Mouse (Mus musculus) kidney, adult 2 months (tissue): ENCODE results near the gene E2f4. TPM values are rescaled to one million over a fixed set of nuclear protein-coding genes. Genes with fewer than 3 reads are reported as not detected.

Experiments used
- DNase-seq: peaks from one replicate; pipeline ENCODE4 v3.0.0; 2021
- H3K27ac ChIP-seq: fragments of 200-500 bp; 2 replicates; pipeline ENCODE4 v1.5.1; 2012; ENCODE audit warnings: low read depth, low read length, control low read depth, inconsistent platforms; ENCODE audit not compliant: insufficient read depth
- H3K27me3 ChIP-seq: fragments of 200-500 bp; replicated peaks from 2 replicates; pipeline ENCODE4 v1.6.1; 2012; ENCODE audit warnings: mild to moderate bottlenecking, moderate library complexity, low read length, inconsistent platforms; ENCODE audit not compliant: control insufficient read depth, insufficient read depth
- H3K36me3 ChIP-seq: fragments of 200-500 bp; 2 replicates; pipeline ENCODE4 v1.6.1; 2012; ENCODE audit warnings: mild to moderate bottlenecking, moderate library complexity, low read length, inconsistent platforms; ENCODE audit not compliant: control insufficient read depth, insufficient read depth
- H3K4me1 ChIP-seq: fragments of 200-500 bp; 2 replicates; pipeline ENCODE4 v1.6.1; 2011; ENCODE audit warnings: low read length; ENCODE audit not compliant: control insufficient read depth, insufficient read depth
- H3K4me3 ChIP-seq: fragments of 200-500 bp; 2 replicates; pipeline ENCODE4 v1.5.1; 2011; ENCODE audit warnings: mild to moderate bottlenecking, low read depth, low read length, control low read depth; ENCODE audit not compliant: insufficient read depth
- CTCF ChIP-seq: fragments of 200-500 bp; conservative IDR thresholded peaks from 2 replicates; pipeline ENCODE4 v1.5.1; 2011; ENCODE audit warnings: low read depth, mild to moderate bottlenecking, control low read depth, low read length, moderate library complexity, mixed read lengths; ENCODE audit not compliant: insufficient read depth, insufficient read length
- POLR2A ChIP-seq: fragments of 200-500 bp; IDR thresholded peaks from one replicate; pipeline ENCODE4 v1.6.1; 2011; ENCODE audit warnings: low read depth, low read length, control low read depth
- WGBS: fragments of 180-500 bp; shearing (Covaris S2); methylation state at CpG from one replicate; pipeline ENCODE4 v1.1.7; 2018; 5-methylcytosine and 5-hydroxymethylcytosine counted together
- polyA plus RNA-seq: library from polyadenylated mRNA; depleted of rRNA; stranded (reverse); fragments of >200 nt; gene quantifications from 2 replicates; pipeline ENCODE4 v1.2.3, GENCODE M21; 2012

E2f4 gene
- polyA plus RNA-seq, 1 experiment = 88.1 TPM

DNA sequence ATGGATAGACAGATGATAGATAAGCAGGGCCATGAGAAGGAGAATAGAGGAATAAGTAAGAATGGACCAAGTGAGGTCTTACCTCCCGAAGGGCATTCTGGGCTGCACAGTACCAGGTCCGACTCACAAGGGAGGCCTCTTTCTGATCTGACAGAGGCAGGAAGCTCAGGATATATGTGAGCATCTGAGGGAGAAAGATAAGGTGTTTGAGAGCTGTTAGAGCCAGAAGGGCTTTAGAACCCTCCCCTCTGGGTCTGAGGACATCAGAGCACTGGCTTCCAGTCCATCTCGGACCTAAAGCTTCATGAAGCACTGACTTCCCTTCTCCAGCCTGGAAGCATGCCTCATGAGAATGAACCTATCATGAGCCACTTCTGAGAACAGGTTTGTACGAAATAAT lies 25.7 kb downstream of the E2f4 start:
- H3K27ac ChIP-seq = no peak overlapping the region
- 85% methylated on average over 4 of the region's 4 CpGs for WGBS
- DNase-seq = no peak
- TF ChIP-seq CTCF (no peak), POLR2A (no peak)
- no peaks in the 10 kb centered on the region; the same call in 1 of the 2 replicates for H3K36me3 ChIP-seq
- peaks cover 11% of the 10 kb centered on the region for H3K4me1 ChIP-seq
- no peak overlapping the region for H3K4me3 ChIP-seq
- no peaks in the 10 kb centered on the region for H3K27me3 ChIP-seq

DNA sequence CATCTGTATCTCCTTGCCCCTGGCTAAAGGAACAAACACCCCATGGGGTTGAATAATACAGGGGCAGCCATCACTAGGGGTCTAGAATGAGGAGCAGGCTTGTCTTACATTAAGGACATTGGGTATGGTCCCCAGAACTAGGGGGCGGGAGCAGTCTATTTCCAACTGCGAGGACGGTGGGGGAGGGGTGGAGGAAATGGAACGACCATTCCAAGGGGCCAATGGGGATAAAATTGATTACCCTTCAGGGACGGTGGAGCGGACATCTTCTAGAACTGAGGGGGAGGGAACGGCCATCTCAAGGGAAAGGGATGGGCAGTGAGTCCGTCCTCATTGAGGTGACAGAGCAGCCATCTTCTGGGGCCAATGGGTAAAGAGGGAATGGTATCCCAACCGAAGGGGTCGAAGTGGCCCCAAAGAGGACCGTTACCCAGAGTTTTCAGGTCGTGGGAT lies 28.2 kb downstream of the E2f4 start:
- TF ChIP-seq POLR2A (no peak), CTCF (no peak)
- H3K27me3 ChIP-seq = no peaks in the 10 kb centered on the region
- WGBS = under 1% methylated on average over 12 of the region's 12 CpGs
- no peak overlapping the region for H3K27ac ChIP-seq
- H3K4me3 ChIP-seq = peak overlapping the region; percentile 94
- no peak for DNase-seq
- H3K4me1 ChIP-seq = peaks cover 15% of the 10 kb centered on the region
- H3K36me3 ChIP-seq = peaks cover 5% of the 10 kb centered on the region

DNA sequence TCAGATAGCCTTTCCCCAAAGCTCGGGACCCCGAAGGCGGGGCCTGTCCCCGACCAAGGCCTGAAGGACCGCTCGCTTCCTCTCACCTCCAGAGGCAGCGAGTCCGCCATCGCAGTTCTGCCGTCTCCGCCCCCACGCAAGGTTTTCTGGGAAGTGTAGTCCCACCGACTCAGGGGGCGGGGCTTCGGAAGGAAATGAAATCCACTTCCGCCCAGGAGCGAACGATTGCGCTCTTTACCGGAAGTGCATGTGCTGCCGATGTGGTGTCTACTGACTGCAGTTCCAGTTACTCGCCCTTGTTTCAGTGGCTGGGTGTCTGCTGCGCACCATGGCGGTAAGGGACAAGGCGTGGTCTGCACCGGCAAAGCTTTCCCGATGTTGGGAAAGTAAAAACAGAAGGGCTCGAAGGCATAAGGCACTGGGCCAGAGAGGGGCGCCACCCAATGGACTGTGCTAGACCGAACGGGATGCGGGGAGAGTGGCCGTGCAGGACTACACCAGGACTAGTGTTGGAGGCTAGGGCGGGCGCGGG lies 28.7 kb downstream of the E2f4 start, which contains the start of the genes Lrrc29 and Tmem208:
TSS of gene Lrrc29 (minus strand) at position 138 of the 532 bp plus-strand sequence.
TSS of gene Tmem208 (plus strand) at position 214 of the 532 bp plus-strand sequence.
- Histone ChIP-seq H3K27me3 (no peaks in the 10 kb centered on the region), H3K36me3 (peaks cover 7% of the 10 kb centered on the region), H3K27ac (peak within 1 kb of the TSS; percentile 58), H3K4me3 (peak within 1 kb of the TSS; percentile 94), H3K4me1 (peaks cover 15% of the 10 kb centered on the region)
- TF ChIP-seq CTCF = peak; percentile 43
- TF ChIP-seq POLR2A = peak; percentile 77
- DNase-seq = peak; percentile 98
- WGBS = 1% methylated on average over 36 of the region's 36 CpGs

DNA sequence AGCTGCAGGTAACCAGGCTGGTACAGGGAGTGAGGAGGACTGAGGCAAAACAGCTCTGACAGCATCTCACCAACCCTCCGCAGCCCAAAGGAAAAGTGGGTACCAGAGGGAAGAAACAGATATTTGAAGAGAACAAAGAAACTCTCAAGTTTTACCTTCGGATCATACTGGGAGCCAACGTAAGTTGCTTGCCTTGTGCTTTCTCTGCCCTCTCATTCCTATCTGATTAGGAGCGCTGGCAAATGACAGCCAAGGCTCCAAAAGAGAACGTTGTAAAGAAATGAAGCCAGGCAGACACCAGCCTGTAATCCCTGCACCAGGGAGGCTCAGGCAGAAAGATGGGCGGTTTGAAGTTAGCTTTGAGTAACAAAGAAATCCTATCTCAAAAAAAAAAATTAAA lies 29.5 kb downstream of the E2f4 start:
- no peak for TF ChIP-seq CTCF
- no peak for TF ChIP-seq POLR2A
- no peak for DNase-seq
- Histone ChIP-seq H3K4me3 (peak overlapping the region; percentile 94), H3K27ac (0 out of 2 replicates have a peak overlapping the region, but pooled peaks have one; percentile 58), H3K36me3 (peaks cover 7% of the 10 kb centered on the region), H3K27me3 (no peaks in the 10 kb centered on the region), H3K4me1 (peaks cover 15% of the 10 kb centered on the region)
- 23% methylated on average over 6 of the region's 6 CpGs for WGBS

DNA sequence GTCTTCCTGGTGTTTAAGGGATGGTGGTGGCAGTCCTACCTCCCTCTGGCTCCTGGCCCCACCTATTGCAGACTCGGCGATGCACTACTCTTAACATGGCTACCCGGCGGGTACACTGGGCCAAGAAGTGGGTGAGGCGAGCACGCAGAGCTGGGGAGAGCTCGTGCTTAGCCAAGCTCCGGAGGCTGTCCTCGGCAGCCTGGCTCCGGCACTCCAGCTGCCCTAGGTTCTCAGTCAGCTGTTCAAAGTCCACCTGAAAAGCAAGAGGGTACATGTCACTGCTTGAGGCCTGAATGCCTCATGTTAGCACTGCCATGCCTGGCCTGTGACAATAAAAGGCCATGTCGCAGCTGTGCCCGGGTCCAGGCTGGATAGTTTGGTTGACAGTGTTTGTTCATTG lies 32.9 kb downstream of the E2f4 start:
- TF ChIP-seq CTCF (no peak), POLR2A (no peak)
- peaks cover 7% of the 10 kb centered on the region for H3K36me3 ChIP-seq
- H3K4me1 ChIP-seq = peaks cover 9% of the 10 kb centered on the region
- peak; percentile 62 for DNase-seq
- no peak overlapping the region for H3K4me3 ChIP-seq
- WGBS = 75% methylated on average over 12 of the region's 12 CpGs
- H3K27ac ChIP-seq = no peak overlapping the region
- H3K27me3 ChIP-seq = no peaks in the 10 kb centered on the region

DNA sequence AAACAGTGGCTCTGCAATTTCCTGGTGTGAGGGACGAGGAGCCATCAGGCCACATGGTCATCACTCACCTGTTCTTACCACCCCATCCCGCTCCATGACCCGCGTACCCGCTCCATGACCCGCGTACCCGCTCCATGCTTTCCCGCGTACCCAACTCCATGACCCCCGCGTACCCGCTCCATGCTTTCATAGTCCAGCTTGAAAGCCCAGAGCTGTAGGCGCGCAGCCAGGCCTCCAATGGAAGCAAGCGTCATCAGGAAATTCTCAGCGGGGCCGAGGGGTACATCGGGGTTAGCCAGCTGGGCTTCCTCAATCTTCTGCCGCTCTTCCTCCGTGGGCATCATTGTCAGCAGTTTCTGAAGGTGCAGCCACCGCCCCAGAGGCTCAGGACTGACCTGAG lies 34.0 kb downstream of the E2f4 start:
- no peak for TF ChIP-seq CTCF
- TF ChIP-seq POLR2A = no peak
- H3K4me3 ChIP-seq = no peak overlapping the region
- peaks cover 7% of the 10 kb centered on the region for H3K36me3 ChIP-seq
- no peaks in the 10 kb centered on the region for H3K27me3 ChIP-seq
- 91% methylated on average over 22 of the region's 22 CpGs for WGBS
- peaks cover 6% of the 10 kb centered on the region for H3K4me1 ChIP-seq
- no peak for DNase-seq
- H3K27ac ChIP-seq = no peak overlapping the region

DNA sequence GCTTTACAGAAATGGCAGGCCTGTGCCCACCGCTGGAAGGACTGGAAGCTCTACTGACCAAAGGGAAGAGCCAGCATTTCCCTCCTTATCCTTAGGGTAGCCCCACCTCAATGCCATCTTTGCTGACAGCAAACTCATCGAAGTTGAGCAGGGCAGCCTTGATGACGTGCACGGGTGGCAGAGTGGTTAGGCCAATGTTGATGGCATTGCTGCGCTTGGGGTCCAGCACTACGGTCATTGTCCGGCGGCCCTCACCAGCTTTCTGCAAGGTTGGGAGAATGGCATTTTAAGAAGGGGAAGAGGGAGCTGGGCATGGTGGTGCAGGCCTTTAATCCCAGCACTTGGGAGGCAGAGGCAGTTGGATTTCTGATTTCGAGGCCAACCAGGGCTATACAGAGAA lies 34.5 kb downstream of the E2f4 start:
- H3K4me1 ChIP-seq = peaks cover 6% of the 10 kb centered on the region
- WGBS = 93% methylated on average over 9 of the region's 9 CpGs
- TF ChIP-seq POLR2A (no peak), CTCF (no peak)
- H3K4me3 ChIP-seq = no peak overlapping the region
- no peak for DNase-seq
- no peaks in the 10 kb centered on the region for H3K27me3 ChIP-seq
- no peak overlapping the region for H3K27ac ChIP-seq
- H3K36me3 ChIP-seq = peaks cover 7% of the 10 kb centered on the region
